Mouse (Mus musculus) liver, adult 2 months (tissue): ENCODE data around the gene Agpat1. TPM values are rescaled to one million over a fixed set of nuclear protein-coding genes. Genes with fewer than 3 reads are reported as not detected.

Source experiments
- DNase-seq: peaks from one replicate; pipeline ENCODE4 v3.0.0-alpha.2; 2011; ENCODE audit warnings: low read depth, low spot score; ENCODE audit errors: extremely low read depth
- H3K27ac ChIP-seq: fragments of 200-500 bp; replicated peaks from 2 replicates; pipeline ENCODE4 v1.5.1; 2012; ENCODE audit warnings: low read depth, mild to moderate bottlenecking, control low read depth, inconsistent platforms, low read length; ENCODE audit not compliant: insufficient read depth
- H3K27me3 ChIP-seq: fragments of 200-500 bp; 2 replicates; pipeline ENCODE4 v1.6.1; 2012; ENCODE audit warnings: mild to moderate bottlenecking, moderate library complexity, low read length, inconsistent platforms; ENCODE audit not compliant: control insufficient read depth, insufficient read depth
- H3K36me3 ChIP-seq: fragments of 200-500 bp; 2 replicates; pipeline ENCODE4 v1.6.1; 2012; ENCODE audit warnings: low read length, inconsistent platforms; ENCODE audit not compliant: control insufficient read depth, insufficient read depth
- H3K4me1 ChIP-seq: fragments of 200-500 bp; 2 replicates; pipeline ENCODE4 v1.6.1; 2011; ENCODE audit warnings: low read length; ENCODE audit not compliant: control insufficient read depth, insufficient read depth
- H3K4me3 ChIP-seq: fragments of 200-500 bp; 2 replicates; pipeline ENCODE4 v1.5.1; 2011; ENCODE audit warnings: low read depth, mild to moderate bottlenecking, control low read depth, low read length, moderate library complexity; ENCODE audit not compliant: insufficient read depth
- H3K79me2 ChIP-seq: fragments of 200-500 bp; 2 replicates; pipeline ENCODE4 v1.6.1; 2012; ENCODE audit warnings: inconsistent platforms, mild to moderate bottlenecking, low read length, moderate library complexity; ENCODE audit not compliant: control insufficient read depth, insufficient read depth
- H3K9ac ChIP-seq: fragments of 200-500 bp; 2 replicates; pipeline ENCODE4 v1.6.1; 2012; ENCODE audit warnings: low read depth, mild to moderate bottlenecking, control low read depth, inconsistent platforms, low read length
- CTCF ChIP-seq: fragments of 200-500 bp; IDR thresholded peaks from 2 replicates; pipeline ENCODE4 v1.5.1; 2011; ENCODE audit warnings: low read depth, low read length, control low read depth
- POLR2A ChIP-seq: fragments of 200-500 bp; IDR thresholded peaks from 2 replicates; pipeline ENCODE4 v1.6.1; 2011; ENCODE audit warnings: low read length, control low read depth; ENCODE audit not compliant: insufficient read depth; ENCODE audit errors: extremely low read depth
- WGBS: fragments of 180-500 bp; shearing (Covaris S2); methylation state at CpG from one replicate; pipeline ENCODE4 v1.1.7; 2018; 5-methylcytosine and 5-hydroxymethylcytosine counted together
- polyA plus RNA-seq: library from polyadenylated mRNA; depleted of rRNA; stranded (reverse); fragments of >200 nt; gene quantifications from 2 replicates; pipeline ENCODE4 v1.2.3, GENCODE M21; 2012
- total RNA-seq: library from RNA; depleted of rRNA; stranded (reverse); fragments of >200 nt; gene quantifications from 2 replicates; pipeline ENCODE4 v1.2.3, GENCODE M21; 2014

Gene Agpat1
- total and polyA plus RNA-seq, 2 experiments, result 4.3 to 40.5 TPM

DNA sequence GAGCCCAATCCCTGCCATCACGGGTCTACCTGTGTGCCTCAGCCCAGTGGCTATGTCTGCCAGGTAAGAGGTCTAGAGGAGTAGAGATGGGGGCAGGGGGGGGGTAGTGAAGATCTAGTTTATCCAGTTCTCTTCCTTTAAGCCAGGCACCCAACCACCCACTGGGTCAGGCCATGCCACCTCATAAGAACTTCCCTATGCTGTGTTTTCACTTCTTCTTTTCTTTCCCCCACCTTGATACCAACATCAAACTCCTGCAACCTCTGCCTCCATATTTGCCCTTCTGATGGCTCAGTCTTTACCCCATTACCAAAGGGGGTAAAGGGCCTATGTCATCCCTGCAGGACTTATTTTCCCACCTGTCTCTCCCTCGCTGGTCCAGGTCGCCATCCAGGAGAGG is 26.0 kb upstream of the Agpat1 start:
- TF ChIP-seq POLR2A (no peak), CTCF (no peak)
- no peaks in the 10 kb centered on the region for H3K36me3 ChIP-seq
- H3K27ac ChIP-seq, result no peak overlapping the region
- H3K9ac ChIP-seq, result no peak overlapping the region
- no peak for DNase-seq
- H3K4me3 ChIP-seq, result no peak overlapping the region
- WGBS, result 91% methylated on average over 3 of the region's 3 CpGs
- no peaks in the 10 kb centered on the region for H3K79me2 ChIP-seq
- no peaks in the 10 kb centered on the region for H3K27me3 ChIP-seq
- H3K4me1 ChIP-seq, result no peaks in the 10 kb centered on the region

DNA sequence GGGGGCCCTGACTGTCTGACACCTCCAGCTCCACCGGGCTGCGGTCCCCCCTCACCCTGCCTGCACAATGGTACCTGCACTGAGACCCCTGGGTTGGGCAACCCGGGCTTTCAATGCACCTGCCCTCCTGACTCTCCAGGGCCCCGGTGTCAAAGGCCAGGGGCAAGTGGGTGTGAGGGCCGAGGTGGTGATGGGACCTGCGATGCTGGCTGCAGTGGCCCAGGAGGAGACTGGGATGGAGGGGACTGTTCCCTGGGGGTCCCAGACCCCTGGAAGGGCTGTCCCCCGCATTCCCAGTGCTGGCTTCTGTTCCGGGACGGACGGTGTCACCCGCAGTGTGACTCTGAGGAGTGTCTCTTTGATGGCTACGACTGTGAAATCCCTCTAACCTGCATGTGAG is 21.5 kb upstream of the Agpat1 start:
- Histone ChIP-seq H3K79me2 (no peaks in the 10 kb centered on the region), H3K27ac (no peak overlapping the region), H3K9ac (no peak overlapping the region), H3K4me3 (no peak overlapping the region), H3K4me1 (peaks cover 3% of the 10 kb centered on the region; the same call in 1 of the 2 replicates), H3K36me3 (no peaks in the 10 kb centered on the region), H3K27me3 (no peaks in the 10 kb centered on the region)
- no peak for TF ChIP-seq POLR2A
- TF ChIP-seq CTCF, result no peak
- 88% methylated on average over 12 of the region's 12 CpGs for WGBS
- DNase-seq, result no peak

DNA sequence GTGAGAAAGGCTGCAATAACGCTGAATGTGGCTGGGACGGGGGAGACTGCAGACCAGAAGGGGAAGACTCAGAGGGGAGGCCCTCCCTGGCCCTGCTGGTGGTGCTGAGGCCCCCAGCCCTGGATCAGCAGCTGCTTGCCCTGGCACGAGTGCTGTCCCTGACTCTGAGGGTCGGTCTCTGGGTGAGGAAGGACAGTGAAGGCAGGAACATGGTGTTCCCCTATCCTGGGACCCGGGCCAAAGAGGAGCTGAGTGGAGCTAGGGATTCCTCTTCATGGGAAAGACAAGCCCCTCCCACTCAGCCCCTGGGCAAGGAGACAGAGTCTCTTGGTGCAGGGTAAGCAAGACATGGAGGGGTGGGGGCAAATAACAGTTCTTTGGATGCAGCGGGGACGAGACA is 20.7 kb upstream of the Agpat1 start:
- H3K4me1 ChIP-seq, result peaks cover 6% of the 10 kb centered on the region
- H3K27me3 ChIP-seq, result no peaks in the 10 kb centered on the region
- no peak overlapping the region for H3K27ac ChIP-seq
- H3K36me3 ChIP-seq, result no peaks in the 10 kb centered on the region
- DNase-seq, result no peak
- H3K4me3 ChIP-seq, result no peak overlapping the region
- H3K79me2 ChIP-seq, result no peaks in the 10 kb centered on the region
- no peak for TF ChIP-seq POLR2A
- TF ChIP-seq CTCF, result no peak
- 77% methylated on average over 7 of the region's 7 CpGs for WGBS
- H3K9ac ChIP-seq, result no peak overlapping the region

DNA sequence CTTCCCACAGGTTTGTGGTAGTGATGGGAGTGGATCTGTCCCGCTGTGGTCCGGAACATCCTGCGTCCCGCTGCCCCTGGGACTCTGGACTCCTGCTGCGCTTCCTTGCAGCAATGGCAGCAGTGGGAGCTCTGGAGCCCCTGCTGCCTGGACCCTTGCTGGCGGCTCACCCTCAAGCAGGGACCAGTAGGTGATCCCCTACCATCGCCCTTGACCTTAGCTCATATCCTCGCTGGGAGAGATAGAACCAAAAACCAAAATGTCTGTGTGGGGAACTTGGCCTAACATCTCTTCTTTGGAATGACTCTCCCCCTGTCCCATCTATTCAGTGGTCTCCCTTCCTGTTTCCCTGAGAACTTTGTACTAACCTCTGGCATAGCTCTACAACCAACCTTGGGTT is 20.2 kb upstream of the Agpat1 start:
- no peaks in the 10 kb centered on the region for H3K27me3 ChIP-seq
- TF ChIP-seq CTCF (no peak), POLR2A (no peak)
- 92% methylated on average over 8 of the region's 8 CpGs for WGBS

DNA sequence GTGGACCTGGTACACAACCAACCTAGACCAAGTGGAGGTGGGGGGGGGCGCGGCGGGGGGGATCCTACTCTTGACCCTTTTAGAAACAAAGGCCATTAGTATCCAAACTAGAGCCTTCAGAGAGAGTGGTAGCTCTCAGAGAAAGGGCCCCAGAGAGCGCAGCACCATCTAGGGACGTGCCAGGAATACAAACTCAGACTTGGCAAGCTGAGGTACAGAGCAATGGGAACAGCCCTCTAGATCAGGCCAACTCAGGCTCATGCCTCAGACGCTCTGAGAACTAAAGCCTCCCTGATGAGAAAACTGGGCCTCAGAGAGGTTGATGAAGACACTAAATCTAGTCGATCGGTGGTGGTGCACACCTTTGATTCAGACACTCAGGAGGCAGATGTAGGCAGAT is 18.9 kb upstream of the Agpat1 start:
- Histone ChIP-seq H3K9ac (no peak overlapping the region), H3K79me2 (no peaks in the 10 kb centered on the region), H3K27ac (no peak overlapping the region), H3K4me3 (no peak overlapping the region), H3K4me1 (peaks cover 8% of the 10 kb centered on the region), H3K27me3 (no peaks in the 10 kb centered on the region), H3K36me3 (no peaks in the 10 kb centered on the region)
- TF ChIP-seq CTCF (no peak), POLR2A (no peak)
- DNase-seq, result no peak
- 71% methylated on average over 8 of the region's 8 CpGs for WGBS

More for the DNA sequence above, 20.2 kb upstream of the Agpat1 start:
- no peak overlapping the region for H3K9ac ChIP-seq
- no peaks in the 10 kb centered on the region for H3K79me2 ChIP-seq
- DNase-seq, result no peak
- no peak overlapping the region for H3K27ac ChIP-seq
- peaks cover 8% of the 10 kb centered on the region for H3K4me1 ChIP-seq
- H3K4me3 ChIP-seq, result no peak overlapping the region
- no peaks in the 10 kb centered on the region for H3K36me3 ChIP-seq

DNA sequence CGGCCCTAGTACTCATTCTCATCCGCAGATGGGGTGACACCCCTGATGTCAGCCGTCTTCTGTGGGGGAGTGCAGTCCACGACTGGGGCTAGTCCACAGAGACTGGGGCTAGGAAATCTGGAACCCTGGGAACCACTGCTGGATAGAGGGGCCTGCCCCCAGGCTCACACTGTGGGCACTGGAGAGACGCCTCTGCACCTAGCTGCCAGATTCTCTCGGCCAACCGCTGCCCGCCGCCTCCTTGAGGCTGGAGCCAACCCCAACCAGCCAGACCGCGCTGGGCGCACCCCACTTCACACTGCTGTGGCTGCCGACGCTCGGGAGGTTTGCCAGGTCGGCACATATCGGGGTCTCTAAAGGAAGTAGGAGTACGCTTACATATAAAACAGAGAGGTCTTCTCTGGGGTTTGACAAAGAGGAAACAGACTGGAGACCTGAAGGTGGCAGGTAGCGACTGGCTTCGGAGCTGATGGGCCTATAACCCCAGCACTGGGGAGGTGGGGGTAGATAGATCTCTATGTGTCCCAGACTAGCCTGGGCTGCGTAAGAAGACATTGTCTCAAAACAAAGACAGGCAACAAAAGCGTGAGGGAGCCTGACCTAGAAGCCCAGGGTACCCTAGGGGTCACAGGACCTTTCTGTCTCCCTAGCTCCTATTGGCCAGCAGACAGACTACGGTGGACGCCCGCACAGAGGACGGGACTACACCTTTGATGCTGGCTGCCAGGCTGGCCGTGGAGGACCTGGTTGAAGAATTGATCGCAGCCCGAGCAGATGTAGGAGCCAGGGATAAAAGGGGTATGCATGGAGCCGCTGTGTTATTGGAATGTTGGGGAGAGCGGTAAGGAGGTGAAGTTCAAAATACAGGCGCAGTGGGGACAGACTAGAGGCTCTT is 17.9 kb upstream of the Agpat1 start:
- no peaks in the 10 kb centered on the region for H3K36me3 ChIP-seq
- H3K4me3 ChIP-seq, result peak overlapping the region; percentile 83; the same call in 1 of the 2 replicates
- no peak for TF ChIP-seq POLR2A
- TF ChIP-seq CTCF, result no peak
- H3K4me1 ChIP-seq, result peaks cover 10% of the 10 kb centered on the region
- H3K27me3 ChIP-seq, result no peaks in the 10 kb centered on the region
- H3K79me2 ChIP-seq, result no peaks in the 10 kb centered on the region
- DNase-seq, result no peak
- WGBS, result 46% methylated on average over 32 of the region's 32 CpGs
- H3K27ac ChIP-seq, result no peak overlapping the region
- H3K9ac ChIP-seq, result no peak overlapping the region
